Mouse (Mus musculus) adrenal gland (tissue): Measurements from ENCODE around the gene Spata13.

Source experiments
- intact Hi-C: fragments of 180-260 bp; cut with DNase I; formaldehyde crosslinking; loops from one replicate; pipeline ENCODE4 v1.15.1; 2025

Gene Spata13

GRCm38 (mm10) chr14:60711161-60711560, 77.4 kb downstream of the Spata13 start:
- intact Hi-C loops, result no loop called here

DNA sequence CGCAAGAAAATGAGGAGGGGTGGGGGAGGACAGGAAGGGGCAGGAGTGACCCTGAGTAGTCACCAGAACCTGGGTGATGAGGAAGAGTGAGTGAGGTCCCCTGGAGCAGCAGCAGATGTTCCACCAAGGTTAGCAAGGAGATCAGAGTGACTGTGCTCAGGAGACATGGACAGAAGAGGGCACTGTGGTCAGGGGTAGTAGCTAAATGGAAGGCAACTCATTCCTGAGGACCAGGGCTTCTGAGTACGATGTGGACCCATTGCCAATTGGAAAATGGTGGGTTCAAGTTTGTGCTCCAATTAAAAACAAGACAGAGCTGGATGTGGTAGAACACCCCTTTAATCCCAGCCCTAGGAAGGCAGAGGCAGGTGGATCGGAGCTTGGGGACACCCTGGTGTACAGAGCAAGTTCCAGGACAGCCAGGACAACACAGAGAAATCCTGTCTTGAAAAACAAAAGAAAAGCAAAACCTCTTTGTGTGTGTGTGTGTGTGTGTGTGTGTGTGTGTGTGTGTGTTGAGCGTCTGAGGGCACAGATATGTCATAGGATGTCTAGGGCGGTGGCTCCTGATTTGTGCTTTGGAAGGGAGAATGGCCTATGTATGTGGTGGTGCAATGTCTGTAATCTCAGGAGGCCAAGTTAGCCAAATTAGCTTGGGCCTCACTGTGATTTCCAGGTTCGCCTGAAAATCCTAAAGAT, 77.9 kb downstream of the Spata13 start:
- intact Hi-C loops, result no loop called here

DNA sequence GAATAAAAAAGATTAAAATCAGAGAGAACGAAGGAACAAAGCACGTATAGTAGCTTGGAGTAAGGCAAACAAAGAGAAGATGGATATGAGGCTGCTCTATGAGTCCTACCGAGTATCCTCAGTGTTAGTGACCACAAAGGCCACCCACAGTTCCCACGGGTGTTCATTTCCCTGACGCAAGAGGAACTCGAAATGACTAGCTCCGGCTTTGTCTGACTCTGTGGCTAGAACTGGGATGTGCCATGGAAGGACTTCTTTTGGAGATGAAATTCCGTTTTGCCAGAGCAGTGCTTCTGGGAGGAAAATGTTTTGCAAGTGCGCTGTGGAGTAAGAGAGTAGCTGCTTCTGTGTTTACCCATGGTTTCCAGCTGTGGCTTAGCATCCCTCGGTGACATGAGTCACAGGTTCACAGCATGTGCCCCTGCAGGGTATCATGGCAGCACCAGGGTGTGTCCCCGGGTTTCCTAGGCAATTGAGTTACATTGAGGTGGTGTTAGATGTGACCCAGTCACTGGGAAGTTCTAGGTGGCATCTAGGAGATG, 78.6 kb downstream of the Spata13 start:
- intact Hi-C loops, result no loop called here

DNA sequence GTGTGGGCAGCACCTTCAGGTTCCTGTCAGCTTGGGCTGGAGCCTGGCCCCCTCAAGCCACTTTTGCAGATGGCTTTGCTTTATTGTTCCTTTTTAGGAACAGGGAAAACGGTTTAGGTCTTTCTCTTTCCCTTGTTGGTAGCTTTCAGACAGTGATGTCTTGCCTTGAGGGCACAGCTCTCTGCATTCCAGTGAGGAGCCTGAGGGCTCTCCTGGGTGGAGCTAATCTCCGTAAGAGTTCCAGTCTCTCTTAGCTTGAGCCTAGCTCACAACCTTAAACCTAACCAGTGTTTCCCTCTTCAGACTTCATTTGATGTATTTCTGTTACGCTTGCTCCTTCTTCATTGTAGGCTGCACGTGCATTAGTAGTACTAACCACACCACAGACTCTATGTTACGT, 81.9 kb downstream of the Spata13 start:
- intact Hi-C loops, result loop anchor here (5.0 kb wide), 1 partner anchor 52 kb away; the partner anchor contains the start of gene C1qtnf9

DNA sequence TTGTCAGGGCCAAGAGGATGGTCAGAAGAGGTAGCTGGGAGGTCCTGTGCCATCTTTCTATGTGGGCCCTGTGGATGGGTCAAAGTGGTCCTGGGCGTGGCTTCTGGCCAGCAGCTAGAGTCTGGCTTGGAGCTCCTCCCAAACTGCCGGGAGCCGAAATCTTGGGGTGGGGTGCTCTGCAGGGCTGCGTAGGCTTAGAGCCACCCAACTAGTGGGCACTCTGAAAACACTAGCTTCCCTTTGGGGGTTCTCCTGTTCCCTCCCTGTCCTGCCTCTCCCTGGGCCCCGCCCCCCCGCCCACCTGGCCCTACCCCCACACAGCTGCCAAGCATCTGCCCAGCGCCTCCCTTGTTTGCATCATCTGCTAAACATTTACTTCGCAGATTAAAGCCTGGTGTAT, 87.5 kb downstream of the Spata13 start:
- intact Hi-C loops, result no loop called here

- intact Hi-C loops, result no loop called here
Observed at GRCm38 (mm10) chr14:60721938-60722337, 88.1 kb downstream of the Spata13 start.

DNA sequence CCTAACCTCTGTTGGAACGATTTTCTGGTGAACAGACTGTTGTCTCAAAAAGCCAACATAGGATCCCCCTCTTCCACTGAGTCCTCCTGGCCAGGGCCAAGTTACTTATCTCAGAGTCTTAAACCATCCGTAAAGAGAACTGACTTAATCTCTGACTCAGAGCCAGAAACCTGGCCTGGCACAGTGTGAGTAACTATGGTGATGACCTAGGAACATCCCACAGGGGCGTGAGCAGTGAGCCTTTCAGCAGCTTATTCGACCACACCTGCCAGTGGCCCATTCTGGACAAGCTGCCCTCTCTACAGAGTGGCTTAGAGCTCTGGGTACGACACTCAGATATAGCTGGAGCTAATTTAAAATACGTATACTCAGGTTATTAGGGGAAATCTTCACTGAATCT, 92.3 kb downstream of the Spata13 start:
- intact Hi-C loops, result no loop called here

DNA sequence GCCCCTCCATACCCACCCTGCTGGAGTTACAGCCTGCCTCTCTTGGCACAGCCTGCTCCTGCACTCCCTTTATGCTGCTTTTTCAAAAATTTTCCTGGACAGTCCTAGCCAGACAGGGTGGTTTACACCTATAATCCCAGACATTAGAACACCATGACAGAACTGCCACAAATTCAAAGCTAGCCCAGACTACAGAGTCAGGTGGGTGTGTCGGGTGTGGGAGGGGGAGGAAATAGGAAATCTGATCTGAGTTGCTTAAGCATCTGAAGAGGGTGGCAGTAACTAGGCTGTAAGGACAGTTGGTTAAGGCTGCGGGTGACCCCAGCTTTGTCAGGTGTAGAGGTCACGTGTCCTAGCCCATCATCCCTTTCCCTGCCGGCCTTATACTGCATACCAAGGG, 93.3 kb downstream of the Spata13 start:
- intact Hi-C loops, result no loop called here

GRCm38 (mm10) chr14:60732081-60732480, 98.3 kb downstream of the Spata13 start:
- intact Hi-C loops, result no loop called here

GRCm38 (mm10) chr14:60732787-60733186, 99.0 kb downstream of the Spata13 start:
- intact Hi-C loops, result no loop called here

GRCm38 (mm10) chr14:60733706-60734105, 99.9 kb downstream of the Spata13 start:
- intact Hi-C loops, result no loop called here

DNA sequence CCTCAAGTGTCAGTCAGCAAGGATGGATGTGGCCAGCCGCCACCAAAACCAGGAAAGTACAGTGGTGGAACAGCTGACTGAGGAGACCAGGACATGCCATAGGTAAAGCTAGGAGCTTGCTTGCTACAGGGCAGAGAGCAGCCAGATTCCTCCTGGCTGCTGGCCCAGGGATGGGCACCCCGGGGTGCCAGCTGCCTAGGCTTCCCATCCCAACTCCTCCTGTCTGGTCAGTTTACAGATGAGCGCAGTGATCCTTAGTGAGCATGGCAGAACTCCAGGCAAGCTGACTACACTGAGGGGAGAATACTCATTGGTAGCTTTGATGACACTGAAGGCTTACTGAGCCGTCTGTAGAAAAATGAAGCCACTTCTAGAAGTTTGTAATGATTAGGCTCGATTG, 101.4 kb downstream of the Spata13 start:
- intact Hi-C loops, result no loop called here

DNA sequence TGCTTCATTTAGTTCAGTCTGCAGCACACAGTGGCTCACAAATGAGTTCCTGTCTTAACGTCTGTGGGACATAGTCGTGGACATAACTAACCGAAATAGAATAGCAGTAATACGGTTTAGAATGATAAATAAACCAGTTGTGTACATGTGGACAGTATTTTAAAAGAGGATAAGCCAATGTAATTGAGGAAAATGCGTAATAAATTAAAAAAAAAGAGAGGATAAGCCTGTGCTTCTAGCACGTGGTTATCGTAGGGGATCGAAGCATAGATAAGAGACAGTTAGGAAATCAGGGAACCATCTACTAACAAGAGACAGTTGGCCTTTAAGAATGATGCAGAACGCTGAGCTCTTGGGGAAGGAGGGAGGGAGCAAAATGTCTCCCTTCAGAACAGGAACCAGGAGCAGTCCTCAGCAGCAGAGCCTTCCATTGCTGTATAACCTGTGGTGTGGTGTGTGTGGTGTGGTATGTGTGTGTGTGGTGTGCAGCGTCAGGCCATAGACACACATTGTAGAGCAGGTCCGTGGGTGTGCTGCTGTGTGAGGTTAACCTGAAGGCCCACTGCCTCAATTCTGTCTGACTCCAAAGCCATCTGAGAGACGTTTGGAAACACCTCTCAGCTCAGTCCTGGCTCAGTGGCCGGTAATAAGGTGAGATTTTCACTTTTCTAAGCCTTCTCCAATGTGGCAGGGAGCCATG, 102.2 kb downstream of the Spata13 start:
- intact Hi-C loops, result no loop called here

GRCm38 (mm10) chr14:60736591-60737192, 102.9 kb downstream of the Spata13 start:
- intact Hi-C loops, result no loop called here

GRCm38 (mm10) chr14:60737202-60737611, 103.4 kb downstream of the Spata13 start:
- intact Hi-C loops, result no loop called here

DNA sequence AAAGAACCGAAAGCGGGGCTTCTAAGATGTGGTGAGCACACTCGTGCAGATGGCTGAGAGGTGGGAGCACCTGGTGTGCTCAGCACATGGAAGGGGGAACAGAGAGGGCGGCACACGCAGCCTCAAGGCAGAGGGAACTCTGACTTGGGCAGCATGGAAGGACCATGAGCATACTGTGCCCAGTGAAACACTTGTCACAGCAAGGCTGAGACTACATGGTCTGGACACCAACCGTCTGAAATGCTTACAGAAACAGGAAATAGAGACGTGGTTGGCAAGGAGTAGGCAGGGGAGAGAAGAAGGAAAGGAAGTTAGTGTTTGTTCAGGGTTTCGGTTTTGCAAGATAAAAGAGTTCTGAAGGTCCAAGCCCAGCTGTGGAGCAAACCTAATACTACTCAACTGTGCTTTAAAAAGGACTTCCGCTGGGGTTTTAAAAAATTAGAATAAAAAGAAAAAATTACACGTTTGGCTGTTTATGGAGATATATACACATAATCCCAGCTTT, 104.7 kb downstream of the Spata13 start:
- intact Hi-C loops, result no loop called here

DNA sequence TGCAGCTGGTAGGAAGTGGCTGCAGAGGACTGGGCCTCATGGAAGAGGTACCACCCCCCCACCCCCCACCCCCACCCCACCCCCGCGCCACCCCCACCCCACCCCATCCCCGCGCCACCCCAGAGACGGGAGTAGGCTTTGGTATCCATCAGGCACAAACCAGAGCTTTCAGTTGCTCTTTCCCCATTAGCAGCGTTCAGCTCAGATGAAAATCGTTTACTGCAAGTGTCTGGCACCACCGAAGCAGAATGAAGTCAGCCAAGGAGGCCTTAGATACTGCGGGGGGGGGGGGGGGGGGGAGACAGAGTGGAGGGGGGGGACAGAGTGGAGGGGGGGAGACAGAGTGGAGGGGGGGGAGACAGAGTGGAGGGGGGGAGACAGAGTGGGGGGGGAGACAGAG, 105.4 kb downstream of the Spata13 start:
- intact Hi-C loops, result no loop called here

DNA sequence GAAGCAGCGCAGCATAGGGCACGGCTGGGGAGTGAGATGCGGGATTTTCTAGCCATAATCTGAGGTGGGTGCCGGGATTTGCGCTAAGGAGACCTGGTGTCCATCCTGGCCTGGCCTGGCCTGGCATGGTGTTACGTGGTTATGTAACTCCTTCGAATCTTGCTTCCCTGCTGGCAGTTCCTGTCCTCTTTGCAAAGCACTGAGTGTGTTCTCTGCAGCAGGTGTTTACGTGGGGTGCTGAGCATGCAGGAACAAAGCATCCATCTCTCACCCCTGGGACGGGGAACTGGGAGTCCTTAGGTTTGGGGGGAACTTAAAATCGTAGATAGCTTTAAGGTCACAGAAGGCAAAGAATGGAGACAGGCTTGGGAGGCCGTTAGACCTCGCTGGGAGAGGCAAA, 105.8 kb downstream of the Spata13 start:
- intact Hi-C loops, result no loop called here

DNA sequence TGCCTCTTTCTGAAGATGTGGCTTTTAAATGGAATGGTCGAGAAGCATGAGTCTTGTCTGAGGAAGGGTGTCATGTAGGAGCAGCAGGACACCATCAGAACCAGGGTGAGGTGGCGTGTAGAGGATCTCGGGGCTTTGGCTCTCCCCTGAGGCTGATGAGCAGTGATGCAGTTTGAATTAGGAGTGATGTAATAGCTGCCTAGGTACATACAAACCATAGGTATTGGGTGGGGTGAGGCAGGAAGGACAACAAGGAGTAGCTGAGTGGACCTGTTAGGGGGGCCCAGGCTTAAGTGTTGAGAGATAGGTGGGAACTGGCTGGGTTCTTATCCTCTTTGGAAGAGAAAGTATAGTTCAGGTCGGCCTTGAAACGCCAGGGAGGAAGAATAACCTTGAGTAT, 106.7 kb downstream of the Spata13 start:
- intact Hi-C loops, result no loop called here

DNA sequence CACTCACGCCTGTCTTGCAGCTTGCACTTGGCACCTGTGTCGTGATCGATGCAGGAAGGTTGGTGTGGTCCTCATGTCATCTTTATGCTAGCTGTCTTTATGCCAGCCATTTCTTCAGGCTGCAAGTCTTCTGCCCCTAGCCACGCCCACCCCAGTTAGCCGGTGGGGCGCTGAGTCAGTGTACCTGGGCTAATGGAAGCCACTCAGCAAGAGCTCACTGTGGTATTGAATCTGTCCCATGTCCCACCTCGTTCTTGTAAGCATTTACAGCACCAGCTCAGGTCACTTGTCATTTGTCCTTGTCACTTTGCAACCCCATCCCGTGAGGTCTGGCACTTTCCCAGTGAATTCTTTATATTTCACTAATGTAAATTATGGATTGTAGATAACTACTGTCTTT, 107.2 kb downstream of the Spata13 start:
- intact Hi-C loops, result no loop called here

DNA sequence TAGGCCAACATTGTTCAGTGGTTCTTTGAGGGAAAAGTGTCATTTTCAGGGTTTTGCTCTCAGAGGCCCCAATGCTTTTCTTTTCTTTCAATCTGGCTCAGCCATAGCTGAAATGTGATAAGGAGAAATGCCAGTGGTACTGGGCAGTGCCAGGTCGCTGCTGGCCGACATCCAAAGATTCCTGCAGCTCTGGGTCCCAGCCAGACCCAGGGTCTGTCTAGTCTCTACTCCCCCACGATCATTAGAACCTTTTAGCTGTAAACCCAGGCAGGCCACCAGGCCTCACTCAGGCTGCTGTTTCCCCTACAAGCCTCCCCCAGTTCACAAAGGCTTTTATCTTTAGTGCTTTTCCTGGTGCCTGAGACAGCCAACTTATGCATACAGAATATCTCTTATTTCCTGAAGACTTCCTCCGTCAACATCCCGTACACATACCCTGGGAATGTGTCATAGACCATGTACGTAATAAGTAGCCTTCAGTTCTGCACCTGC, 107.7 kb downstream of the Spata13 start:
- intact Hi-C loops, result no loop called here

GRCm38 (mm10) chr14:60743681-60744080, 109.9 kb downstream of the Spata13 start:
- intact Hi-C loops, result no loop called here
